Mouse (Mus musculus) cerebellum, postnatal 10 days (tissue): Measurements from ENCODE around the gene Marcksl1.

ENCODE experiments used
- DNase-seq, 2 experiments: peaks; one replicate each; pipeline ENCODE4 v3.0.0; 2021; ENCODE audit warnings: mixed read lengths in 2 of 2

The Marcksl1 gene

DNA sequence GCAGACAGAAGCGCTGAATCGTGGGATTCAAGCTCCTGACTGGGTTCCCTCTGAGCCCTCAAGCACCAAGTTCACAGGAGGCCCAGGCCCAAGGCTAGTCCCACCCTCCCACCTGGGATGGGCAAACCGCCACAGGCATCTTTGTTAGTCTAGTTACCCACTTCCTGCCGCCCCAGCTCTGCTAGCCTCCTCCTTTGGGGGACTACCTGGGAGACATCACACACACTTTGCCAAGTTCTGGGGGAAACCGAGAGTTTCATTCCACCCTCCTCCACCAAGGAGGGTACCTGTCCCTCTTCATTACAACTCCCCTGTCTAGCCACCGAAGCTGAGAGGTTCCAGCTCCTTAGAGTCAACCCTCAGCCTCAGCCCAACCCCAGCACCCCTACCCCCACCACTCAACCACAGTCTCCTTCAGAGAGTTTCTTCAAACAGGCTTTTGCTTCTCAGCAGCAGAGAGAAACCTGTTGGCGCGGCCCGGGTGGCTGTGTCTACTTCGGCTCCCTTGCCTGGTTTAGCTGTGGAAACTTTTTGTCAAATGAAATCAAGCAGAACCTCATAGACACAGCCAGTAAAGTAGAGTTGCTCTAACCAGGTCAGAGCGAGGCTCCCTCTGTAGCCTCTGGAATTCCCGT is 45.1 kb downstream of the Marcksl1 start:
- DNase-seq = peak in 1 of 2 experiments; percentile 25

DNA sequence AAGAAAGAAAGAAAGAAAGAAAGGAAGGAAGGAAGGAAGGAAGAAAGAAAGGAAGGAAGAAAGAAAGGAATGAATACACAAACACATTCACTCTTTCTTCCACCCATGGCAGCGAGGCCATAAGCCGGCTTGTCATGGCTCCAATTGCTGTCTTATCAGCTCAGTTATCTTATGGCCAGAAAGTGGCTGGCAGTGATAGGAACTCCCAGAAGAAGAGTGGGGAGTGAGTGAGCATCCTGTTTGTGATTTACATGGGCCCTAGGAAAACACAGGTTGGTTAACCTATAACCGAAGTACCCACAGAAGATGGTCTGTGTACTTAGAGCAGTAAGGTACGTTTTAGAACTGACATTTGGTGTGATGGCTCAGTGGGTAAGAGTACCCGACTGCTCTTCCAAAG is 47.8 kb downstream of the Marcksl1 start:
- DNase-seq = no peak

DNA sequence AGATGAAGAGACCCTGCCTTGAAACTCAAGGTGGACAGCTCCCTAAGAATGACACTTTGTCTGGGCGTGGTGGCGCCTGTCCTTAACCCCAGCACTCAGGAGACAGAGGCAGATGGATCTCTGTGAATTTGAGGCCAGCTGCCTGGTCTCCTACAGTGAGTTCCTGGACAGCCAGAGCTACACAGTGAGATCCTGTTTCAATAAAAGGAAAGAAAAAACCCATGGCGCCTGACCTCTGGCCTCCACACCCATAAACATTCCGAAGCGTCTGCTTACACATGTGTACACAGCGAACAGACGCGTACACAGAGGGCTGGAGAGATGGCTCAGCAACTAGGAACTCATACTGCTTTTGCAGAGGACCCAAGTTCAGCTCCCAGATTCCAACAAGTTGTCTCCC is 50.3 kb downstream of the Marcksl1 start:
- no peak for DNase-seq

DNA sequence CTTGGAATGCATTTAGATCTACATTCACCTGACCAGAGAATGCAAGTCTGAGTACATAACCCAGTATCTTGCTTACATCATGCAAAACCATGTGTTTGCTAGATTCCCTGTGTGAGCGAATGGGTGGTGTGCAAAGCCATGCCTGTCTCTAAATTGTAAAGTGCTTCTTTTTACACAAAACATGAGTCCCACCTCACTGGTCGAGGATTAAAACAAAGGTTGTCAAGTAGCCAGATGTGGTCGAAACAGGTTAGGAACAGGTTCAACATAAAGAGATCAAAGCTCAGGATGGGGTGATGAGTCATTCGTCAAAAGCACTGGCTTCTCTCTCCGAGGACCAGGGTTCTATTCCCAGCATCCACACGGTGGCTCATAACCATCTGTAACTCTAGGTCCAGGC is 51.8 kb downstream of the Marcksl1 start:
- no peak for DNase-seq
